Mouse (Mus musculus) ES-Bruce4 (cell line): ENCODE measurements at regions not wholly inside any gene's neighbourhood (a gene's known extent, or its start where the extent isn't known, plus 50 kb on each side); places are given as distances from the start of the nearest gene placed in this dataset.

Experiments
- CTCF ChIP-seq: IDR thresholded peaks from one replicate; pipeline ENCODE4 v1.8.1; 2011; ENCODE audit warnings: low read depth, low read length
- EP300 ChIP-seq: IDR thresholded peaks from 2 replicates; pipeline ENCODE4 v1.6.1; 2011; ENCODE audit warnings: low read depth, low read length; ENCODE audit not compliant: insufficient read depth
- POLR2A ChIP-seq: IDR thresholded peaks from one replicate; pipeline ENCODE4 v1.8.1; 2011; ENCODE audit warnings: low read length; ENCODE audit not compliant: insufficient read depth

GRCm38 (mm10) chr11:84628111-84628510, 102.8 kb upstream of the Lhx1 start:
- TF ChIP-seq CTCF (no peak), POLR2A (no peak), EP300 (no peak)
